Mouse (Mus musculus) 416B (cell line): ENCODE measurements at regions not wholly inside any gene's neighbourhood (a gene's known extent, or its start where the extent isn't known, plus 50 kb on each side); places are given as distances from the start of the nearest gene placed in this dataset.
"Not testable (repeated sequence)": the region's sequence is repeated elsewhere in the genome, so short reads cannot be mapped to it uniquely, and the experiment has no call there.

Source experiments
- DNase-seq: peaks from one replicate; pipeline ENCODE4 v3.0.0; 2011; ENCODE audit warnings: low read depth

DNA sequence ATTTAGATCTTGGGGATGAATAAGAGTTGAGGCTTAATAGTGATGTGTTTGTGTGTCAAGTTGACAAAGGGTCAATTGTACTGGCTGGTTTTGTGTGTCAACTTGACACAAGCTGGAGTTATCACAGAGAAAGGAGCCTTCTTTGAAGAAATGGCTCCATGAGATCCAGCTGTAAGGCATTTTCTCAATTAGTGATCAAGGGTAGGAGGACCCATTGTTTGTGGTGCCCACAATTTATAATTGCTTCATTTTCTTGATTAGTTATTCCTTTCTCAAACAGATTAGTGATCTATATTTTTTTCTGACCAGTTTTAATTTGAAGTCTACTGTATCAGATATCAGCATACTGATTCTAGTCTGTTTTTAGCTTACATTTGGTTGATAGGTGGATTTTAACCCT lies 313.5 kb upstream of the Nectin3 start:
- DNase-seq = not testable (repeated sequence)

DNA sequence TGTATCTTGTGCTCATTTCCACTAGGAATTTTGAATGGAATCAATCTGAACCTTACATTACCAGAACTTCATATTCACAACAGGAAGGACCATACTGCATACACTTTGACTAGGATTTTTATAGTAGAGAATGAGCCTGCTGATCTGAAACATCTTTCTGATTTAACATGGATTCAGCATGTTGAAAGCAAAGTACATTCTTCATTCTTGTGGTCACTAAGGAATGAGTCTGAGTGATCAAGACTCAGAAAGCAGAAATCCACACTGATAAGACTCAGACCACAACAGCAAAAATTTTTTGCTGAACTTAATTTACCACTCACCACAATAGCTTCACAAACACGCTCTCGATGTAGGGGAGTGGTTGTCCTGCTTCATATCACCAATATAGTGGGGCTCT lies 309.2 kb upstream of the Nectin3 start:
- no peak for DNase-seq

DNA sequence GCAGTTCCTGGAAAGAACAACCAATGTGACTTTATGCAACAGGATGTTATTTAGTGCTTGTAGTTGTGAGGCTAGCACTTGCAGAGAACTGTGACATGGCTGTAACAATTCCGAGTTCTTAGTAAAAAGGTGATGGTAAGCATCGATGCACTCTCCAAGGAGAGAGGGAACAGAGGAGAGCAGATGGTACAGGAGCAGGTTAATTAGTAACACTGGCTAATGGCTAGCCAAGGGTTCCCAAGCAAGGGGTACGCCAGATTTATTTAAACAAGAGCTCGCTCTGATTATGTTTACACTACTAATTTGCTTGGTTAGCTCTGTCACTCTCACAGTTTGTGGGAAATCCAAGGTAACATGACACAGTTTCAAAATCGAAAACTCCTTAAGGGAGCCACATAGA lies 278.0 kb upstream of the Nectin3 start:
- DNase-seq = no peak

- no peak for DNase-seq
These were observed 271.1 kb upstream of the Nectin3 start for GRCm38 (mm10) chr16:46769383-46769782.

- DNase-seq = no peak
These were observed 270.1 kb upstream of the Nectin3 start for GRCm38 (mm10) chr16:46768376-46768775.

- no peak for DNase-seq
These were observed 236.8 kb upstream of the Nectin3 start for GRCm38 (mm10) chr16:46735140-46735539.

GRCm38 (mm10) chr16:46728424-46728823 lies 230.1 kb upstream of the Nectin3 start:
- DNase-seq = no peak

- no peak for DNase-seq
These were observed 225.3 kb upstream of the Nectin3 start for GRCm38 (mm10) chr16:46723660-46724059.

DNA sequence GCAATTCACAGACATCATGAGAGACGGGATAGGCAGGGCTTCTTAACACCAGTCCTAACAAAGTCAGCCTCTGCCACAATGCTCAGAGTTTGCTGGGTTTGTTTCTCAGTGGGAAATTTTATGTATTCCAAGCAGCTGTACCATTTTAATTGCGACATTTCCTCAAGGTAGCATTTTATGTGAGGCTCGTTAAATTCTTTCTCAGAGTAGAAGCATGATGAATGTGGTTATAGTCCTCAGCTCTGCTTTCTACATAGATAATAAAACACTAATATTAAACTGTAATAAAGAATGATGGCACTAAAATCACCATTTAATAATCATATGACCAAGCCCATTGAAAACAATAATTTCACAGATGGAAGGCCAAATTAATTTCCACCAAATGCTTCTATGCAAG lies 181.5 kb upstream of the Nectin3 start:
- DNase-seq = no peak

- DNase-seq = no peak
These were observed 171.3 kb upstream of the Nectin3 start for GRCm38 (mm10) chr16:46669590-46669989.

DNA sequence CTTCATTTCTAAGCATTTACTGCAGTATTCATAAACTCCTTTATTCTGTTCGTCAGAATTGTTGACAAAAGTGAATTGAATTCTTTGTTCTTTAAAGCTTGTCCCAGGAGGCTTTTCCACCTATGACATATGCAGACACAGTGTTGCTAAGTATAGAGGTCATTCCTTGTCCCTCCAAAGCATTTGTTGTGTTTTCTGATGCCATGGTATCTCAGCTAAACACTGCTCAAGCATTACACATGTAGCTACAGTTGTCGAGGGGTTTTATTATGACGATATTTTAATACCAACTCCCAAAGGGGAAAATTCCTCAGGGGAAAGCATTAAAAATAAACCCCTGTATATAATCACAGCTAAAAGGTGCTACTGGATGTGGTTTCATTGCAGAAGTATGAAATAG lies 167.2 kb upstream of the Nectin3 start:
- no peak for DNase-seq

DNA sequence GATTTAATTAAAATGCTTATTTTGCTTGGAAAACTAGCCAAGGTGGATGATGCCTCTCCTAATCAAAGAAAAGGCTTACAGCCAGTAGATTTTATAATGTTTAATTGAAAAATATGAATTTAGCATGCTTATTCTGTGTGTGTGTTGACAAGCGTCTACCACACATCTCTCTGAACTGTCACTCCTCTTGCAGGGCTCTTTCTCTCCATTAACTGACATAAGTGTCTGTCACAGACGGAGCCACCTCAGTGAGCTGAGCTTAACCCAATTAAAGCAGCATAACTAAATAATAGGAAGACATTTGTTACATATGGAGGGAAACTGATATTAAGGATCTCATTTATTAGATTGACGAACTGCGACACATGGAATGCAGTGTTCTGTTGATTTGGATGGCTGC lies 164.7 kb upstream of the Nectin3 start:
- no peak for DNase-seq

- DNase-seq = no peak
These were observed 156.7 kb upstream of the Nectin3 start for GRCm38 (mm10) chr16:46655041-46655440.

GRCm38 (mm10) chr16:46625807-46626206 lies 127.5 kb upstream of the Nectin3 start:
- DNase-seq = no peak

DNA sequence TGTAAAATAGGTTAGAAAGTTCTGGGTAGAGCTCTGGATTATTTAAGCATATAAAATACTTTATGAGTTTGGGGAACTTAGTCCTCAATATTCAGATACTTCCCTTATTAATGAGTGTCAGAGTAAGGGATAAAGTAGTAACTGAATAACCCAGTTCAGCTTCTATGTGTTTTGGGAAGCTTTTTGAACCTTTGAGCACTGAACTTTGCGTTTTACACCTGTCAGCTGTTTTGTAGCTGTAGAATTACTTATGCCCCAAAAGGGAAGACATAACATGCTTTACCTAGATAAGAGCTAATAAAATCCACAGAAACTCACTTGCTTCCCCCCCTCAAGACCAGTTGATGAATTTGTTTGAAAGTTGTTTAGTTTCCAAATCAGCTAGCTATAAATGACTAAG lies 124.9 kb upstream of the Nectin3 start:
- no peak for DNase-seq

GRCm38 (mm10) chr16:46619871-46620270 lies 121.5 kb upstream of the Nectin3 start:
- DNase-seq = no peak

DNA sequence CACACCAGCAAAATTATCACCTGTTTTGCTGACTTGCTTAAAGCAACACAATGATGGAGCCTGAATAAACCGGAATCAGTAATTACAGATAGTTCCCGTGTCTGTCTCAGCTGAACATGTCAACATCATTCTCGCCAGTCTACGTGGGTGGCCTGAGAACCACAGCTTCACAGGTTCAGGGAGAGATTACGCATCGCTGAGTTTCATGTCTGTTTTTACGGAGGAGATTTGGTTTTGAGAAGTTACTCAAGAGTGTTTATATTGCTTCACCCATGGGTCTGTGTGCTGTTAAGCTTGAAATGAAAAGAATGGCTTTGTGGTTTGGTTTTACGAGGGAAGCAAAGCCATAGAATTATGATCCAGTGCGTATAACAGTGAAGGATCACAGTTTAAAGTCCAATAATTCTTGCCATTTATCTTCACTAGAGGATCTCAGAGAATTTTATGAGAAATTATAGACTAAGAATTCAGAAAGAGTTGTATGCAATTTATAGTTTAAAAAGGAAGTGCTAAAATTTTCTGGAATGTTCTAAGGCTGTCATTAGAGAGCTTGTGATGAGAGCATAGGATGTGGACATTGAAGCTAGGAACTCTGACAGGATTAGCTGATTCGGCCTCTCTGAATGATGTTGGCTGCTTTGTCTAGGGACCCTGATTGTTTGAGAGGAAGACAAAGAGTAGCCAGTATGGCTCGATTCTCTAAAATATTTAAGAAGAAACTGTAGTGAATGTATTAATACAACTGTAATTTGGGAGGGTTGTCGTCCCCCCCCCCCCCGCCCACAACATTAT lies 119.4 kb upstream of the Nectin3 start:
- no peak for DNase-seq

DNA sequence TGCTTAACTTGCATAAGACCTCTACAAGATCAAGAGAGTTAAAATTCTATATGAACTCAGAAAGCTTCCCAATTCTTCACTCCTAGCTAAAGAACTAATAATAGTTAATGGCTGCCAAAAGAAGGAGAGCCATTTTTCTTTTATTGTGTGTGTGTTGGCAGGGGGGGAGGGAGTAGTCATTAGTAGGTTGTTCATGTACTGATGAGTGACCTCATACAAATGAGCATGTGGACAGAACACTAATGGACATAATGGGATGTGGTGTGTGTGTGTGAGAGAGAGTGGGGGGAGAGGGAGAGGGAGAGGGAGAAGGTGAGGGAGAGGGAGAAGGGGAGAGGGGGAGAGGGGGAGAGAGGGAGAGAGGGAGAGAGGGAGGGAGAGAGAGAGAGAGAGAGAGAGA lies 118.3 kb upstream of the Nectin3 start:
- no peak for DNase-seq

DNA sequence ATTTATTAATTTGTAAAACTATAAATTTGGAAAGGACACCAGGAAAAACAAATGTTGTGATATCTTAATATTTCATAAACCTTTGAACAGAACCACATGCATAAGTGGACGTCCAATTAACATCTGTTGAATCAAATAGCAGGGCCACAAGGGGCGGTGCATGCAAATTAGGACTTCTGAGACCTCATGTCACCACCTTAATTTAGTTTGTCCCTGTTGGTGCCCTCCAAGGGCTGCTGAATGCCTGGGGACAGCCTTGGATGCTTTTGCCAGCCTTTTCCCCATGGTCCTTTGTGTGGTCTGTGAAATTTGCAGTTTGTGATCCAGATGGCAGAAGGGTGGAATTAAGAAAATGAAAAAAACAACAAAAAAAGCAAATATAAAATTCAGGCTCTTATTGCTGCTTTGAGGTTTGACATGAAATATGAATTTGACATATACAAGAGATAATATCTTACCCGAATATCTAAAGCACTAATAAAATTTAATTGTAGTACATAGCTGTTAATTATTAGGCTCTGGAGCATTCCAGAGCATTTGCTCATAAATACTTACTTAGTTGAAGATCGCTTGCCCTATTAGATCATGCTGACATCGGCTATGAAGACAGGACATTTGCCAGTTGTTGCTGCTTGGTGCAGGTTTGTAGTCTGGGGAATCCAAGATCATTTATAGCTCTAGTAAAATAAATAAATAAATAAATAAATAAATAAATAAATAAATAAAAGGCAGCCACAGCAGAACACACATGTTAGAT lies 114.9 kb upstream of the Nectin3 start:
- DNase-seq = no peak

- DNase-seq = no peak
These were observed 107.5 kb upstream of the Nectin3 start for GRCm38 (mm10) chr16:46605879-46606203.

GRCm38 (mm10) chr16:46605001-46605878 lies 106.9 kb upstream of the Nectin3 start:
- DNase-seq = no peak

- no peak for DNase-seq
These were observed 94.4 kb upstream of the Nectin3 start for GRCm38 (mm10) chr16:46592618-46593253.
